Comparison of ENCODE assay signal across 13 mouse cellular contexts in the genomic region with DNA sequence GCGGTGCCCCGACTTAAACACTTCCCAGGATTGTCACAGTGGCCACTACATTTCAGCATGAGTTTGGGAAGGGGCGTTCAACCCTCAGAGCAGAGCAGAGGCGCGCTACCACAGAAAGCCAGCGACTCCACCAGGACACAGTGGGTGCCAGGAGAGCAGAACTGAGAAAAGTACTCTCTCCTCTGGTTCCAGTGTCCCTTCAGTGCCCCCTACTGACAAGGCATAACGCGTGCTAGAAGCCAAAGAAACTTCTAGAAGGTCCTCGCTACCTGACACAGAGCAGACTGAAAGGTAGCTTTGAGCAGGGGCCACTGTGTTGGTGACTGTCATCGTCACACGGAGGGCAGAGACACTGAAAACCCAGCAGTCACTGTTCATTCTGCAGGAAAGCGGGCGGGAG. TPM values are rescaled to one million over a fixed set of nuclear protein-coding genes. Genes with fewer than 3 reads are reported as not detected.
DNase-seq lines count a peak whose midpoint lies in the region; ATAC-seq and TF ChIP-seq lines count a peak whose summit lies in the region.
"Had no signal": no experiment of that assay in that cellular context is flagged by ENCODE, and none has a peak within 500 bp of the region (broad histone marks: within the 10 kb centered on the region; RNA-seq: fewer than 3 reads in every experiment).

No protein-coding gene starts in this region.

- no peak overlapping the region for H3K9ac ChIP-seq in heart, postnatal 0 days (replicated peaks; ENCODE audit: low read depth, low read length)
- no peak overlapping the region for H3K9ac ChIP-seq in heart, embryonic 12.5 days
- no peak overlapping the region for H3K9ac ChIP-seq in liver, embryonic 14.5 days (replicated peaks)
- no peak overlapping the region for H3K9ac ChIP-seq in liver, embryonic 11.5 days (ENCODE audit: low read depth, low read length)
- no peak overlapping the region for H3K9ac ChIP-seq in CH12.LX (ENCODE audit: insufficient read depth, low read depth)
- H3K9ac ChIP-seq: hindbrain, embryonic 12.5 days had no signal

- H3K79me2 ChIP-seq in CH12.LX (replicated peaks; ENCODE audit: control insufficient read depth, extremely low read depth, insufficient read depth, poor library complexity, severe bottlenecking), result no peaks in the 10 kb centered on the region

- H3K4me2 ChIP-seq in heart, postnatal 0 days (ENCODE audit: low read depth, low read length), result no peak overlapping the region
- H3K4me2 ChIP-seq in heart, embryonic 12.5 days, result no peak overlapping the region
- no peak overlapping the region for H3K4me2 ChIP-seq in liver, embryonic 14.5 days (ENCODE audit: low read depth)
- H3K4me2 ChIP-seq in liver, embryonic 11.5 days, result no peak overlapping the region
- H3K4me2 ChIP-seq in CH12.LX (ENCODE audit: insufficient read depth, low read depth, poor library complexity, severe bottlenecking), result no peak overlapping the region
- H3K4me2 ChIP-seq: hindbrain, embryonic 12.5 days had no signal

- H3K4me1 ChIP-seq in heart, postnatal 0 days (ENCODE audit: control insufficient read depth, insufficient read depth), result peaks cover 4% of the 10 kb centered on the region
- peaks cover 20% of the 10 kb centered on the region for H3K4me1 ChIP-seq in heart, embryonic 12.5 days (replicated peaks)
- H3K4me1 ChIP-seq in liver, embryonic 14.5 days (replicated peaks; ENCODE audit: control insufficient read depth in 2 of 2, insufficient read depth in 2 of 2, low read length in 1 of 2), result no peaks in the 10 kb centered on the region
- no peaks in the 10 kb centered on the region for H3K4me1 ChIP-seq in liver, embryonic 11.5 days (replicated peaks; ENCODE audit: control insufficient read depth, insufficient read depth, low read length)
- H3K4me1 ChIP-seq in CH12.LX (ENCODE audit: control insufficient read depth in 1 of 2, insufficient read depth in 2 of 2), result no peaks in the 10 kb centered on the region
- H3K4me1 ChIP-seq: hindbrain, embryonic 12.5 days had no signal

- WGBS in heart, postnatal 0 days, result 82% methylated on average over 13 of the region's 13 CpGs
- WGBS in heart, embryonic 12.5 days, result 82% methylated on average over 13 of the region's 13 CpGs
- WGBS in liver, embryonic 14.5 days (ENCODE audit: insufficient replicate concordance), result 67% methylated on average over 13 of the region's 13 CpGs
- WGBS in liver, embryonic 11.5 days, result 84% methylated on average over 13 of the region's 13 CpGs

- H3K36me3 ChIP-seq in heart, postnatal 0 days (replicated peaks; ENCODE audit: control insufficient read depth, insufficient read depth, low read length), result no peaks in the 10 kb centered on the region
- no peaks in the 10 kb centered on the region for H3K36me3 ChIP-seq in heart, embryonic 12.5 days
- H3K36me3 ChIP-seq in liver, embryonic 14.5 days (replicated peaks; ENCODE audit: control insufficient read depth, insufficient read depth, low read depth), result no peaks in the 10 kb centered on the region
- no peaks in the 10 kb centered on the region for H3K36me3 ChIP-seq in liver, embryonic 11.5 days (ENCODE audit: control insufficient read depth, insufficient read depth, low read length)
- no peaks in the 10 kb centered on the region for H3K36me3 ChIP-seq in CH12.LX (replicated peaks in 1 of 2; ENCODE audit: control insufficient read depth in 1 of 2, insufficient read depth in 1 of 2, low read length in 1 of 2)
- H3K36me3 ChIP-seq: hindbrain, embryonic 12.5 days had no signal

- TF ChIP-seq POLR2A in CH12.LX (IDR thresholded peaks at IDR 0.05; ENCODE audit: low read depth, low read length), result no peak

- H3K27me3 ChIP-seq in heart, postnatal 0 days (ENCODE audit: control insufficient read depth, insufficient read depth, low read length), result no peaks in the 10 kb centered on the region
- no peaks in the 10 kb centered on the region for H3K27me3 ChIP-seq in heart, embryonic 12.5 days (replicated peaks)
- no peaks in the 10 kb centered on the region for H3K27me3 ChIP-seq in liver, embryonic 14.5 days (ENCODE audit: control insufficient read depth, insufficient read depth, low read length)
- H3K27me3 ChIP-seq in liver, embryonic 11.5 days (replicated peaks; ENCODE audit: control insufficient read depth, insufficient read depth, low read length), result no peaks in the 10 kb centered on the region
- H3K27me3 ChIP-seq in CH12.LX (replicated peaks), result no peaks in the 10 kb centered on the region
- H3K27me3 ChIP-seq: hindbrain, embryonic 12.5 days had no signal

- no peak overlapping the region for H3K4me3 ChIP-seq in heart, postnatal 0 days (ENCODE audit: low read depth, low read length)
- H3K4me3 ChIP-seq in heart, embryonic 12.5 days, result no peak overlapping the region
- no peak overlapping the region for H3K4me3 ChIP-seq in liver, embryonic 14.5 days (ENCODE audit: insufficient read depth in 1 of 2, low read depth in 2 of 2, low read length in 2 of 2)
- H3K4me3 ChIP-seq in liver, embryonic 11.5 days (ENCODE audit: low read depth, low read length), result no peak overlapping the region
- no peak overlapping the region for H3K4me3 ChIP-seq in CH12.LX (replicated peaks in 1 of 3; ENCODE audit: low read depth in 2 of 3, low read length in 2 of 3, poor library complexity in 1 of 3)
- H3K4me3 ChIP-seq: hindbrain, embryonic 12.5 days had no signal

- H3K9me3 ChIP-seq in heart, postnatal 0 days (replicated peaks; ENCODE audit: control insufficient read depth, low read length), result 0 out of 2 replicates have a peak, but pooled peaks cover 4% of the 10 kb centered on the region
- H3K9me3 ChIP-seq in heart, embryonic 12.5 days (replicated peaks), result peaks cover 9% of the 10 kb centered on the region
- no peaks in the 10 kb centered on the region for H3K9me3 ChIP-seq in liver, embryonic 14.5 days (ENCODE audit: control insufficient read depth, low read length)
- no peaks in the 10 kb centered on the region for H3K9me3 ChIP-seq in liver, embryonic 11.5 days (ENCODE audit: control insufficient read depth, low read length)
- H3K9me3 ChIP-seq in CH12.LX (replicated peaks; ENCODE audit: low read length), result peaks cover 1% of the 10 kb centered on the region

- peak; percentile 33; the same call in 1 of the 2 replicates for TF ChIP-seq CTCF in heart, postnatal 0 days (IDR thresholded peaks at IDR 0.05; ENCODE audit: low read depth)
- TF ChIP-seq CTCF in liver, embryonic 14.5 days (IDR thresholded peaks at IDR 0.05; ENCODE audit: low read depth), result peak; percentile 39
- peak in 1 of 2 experiments; percentile 62; a peak in 2 of 4 replicates for TF ChIP-seq CTCF in CH12.LX (conservative IDR thresholded peaks at IDR 0.05 in 1 of 2, IDR thresholded peaks at IDR 0.05 in 1 of 2; ENCODE audit: low read depth in 2 of 2, low read length in 2 of 2)

- dilution Hi-C loops in CH12.LX (cut with MboI; ENCODE audit: extremely low pct_ligation_motif_present, extremely low pct_unique_long_range_greater_than_20kb, low sequenced_read_pairs), result no loop called here

- no peak overlapping the region for H3K27ac ChIP-seq in heart, postnatal 0 days (ENCODE audit: low read depth)
- no peak overlapping the region for H3K27ac ChIP-seq in heart, embryonic 12.5 days (ENCODE audit: poor library complexity, severe bottlenecking)
- no peak overlapping the region for H3K27ac ChIP-seq in liver, embryonic 14.5 days
- H3K27ac ChIP-seq in liver, embryonic 11.5 days (ENCODE audit: low read depth, low read length), result no peak overlapping the region
- H3K27ac ChIP-seq in CH12.LX (ENCODE audit: insufficient read depth, low read depth), result no peak overlapping the region
- H3K27ac ChIP-seq: hindbrain, embryonic 12.5 days had no signal

- ATAC-seq in heart, postnatal 0 days (ENCODE audit: insufficient read depth, low read depth), result no peak
- ATAC-seq in heart, embryonic 12.5 days (ENCODE audit: insufficient number of reproducible peaks, low FRiP score), result no peak
- ATAC-seq in liver, embryonic 14.5 days (ENCODE audit: insufficient read depth), result no peak
- no peak for ATAC-seq in liver, embryonic 11.5 days (replicated peaks; ENCODE audit: low FRiP score)

- no peak for DNase-seq in heart, postnatal 0 days (ENCODE audit: low spot score)
- DNase-seq in liver, embryonic 14.5 days (ENCODE audit: low read depth in 3 of 3, low spot score in 3 of 3), result no peak
- no peak for DNase-seq in liver, embryonic 11.5 days (ENCODE audit: low spot score)
- no peak for DNase-seq in CH12.LX (ENCODE audit: extremely low read depth)
- DNase-seq in ZHBTc4 (ENCODE audit: low read depth, low spot score), result peak; percentile 54
- no peak for DNase-seq in kidney, adult 18-20 months
- no peak for DNase-seq in kidney, postnatal 14 days
- DNase-seq: gastrocnemius, postnatal 25 days; kidney, postnatal 10 days; right cerebral cortex, postnatal 25 days had no signal

- in situ Hi-C loops in CH12.LX (cut with MboI; ENCODE audit: low pct_ligation_motif_present, low pct_unique_long_range_greater_than_20kb, low sequenced_read_pairs), result no loop called here

- no peak for TF ChIP-seq EP300 in heart, postnatal 0 days (IDR thresholded peaks at IDR 0.05; ENCODE audit: low read depth)
- no peak for TF ChIP-seq EP300 in liver, embryonic 14.5 days (IDR thresholded peaks at IDR 0.05; ENCODE audit: low read depth)
- no peak for TF ChIP-seq EP300 in CH12.LX (IDR thresholded peaks at IDR 0.05; ENCODE audit: low read length)

- TF ChIP-seq RAD21 in CH12.LX (IDR thresholded peaks at IDR 0.05; ENCODE audit: low read depth, low read length), result peak; percentile 55

TF ChIP-seq in CH12.LX, 34 proteins besides CTCF, POLR2A, EP300 and RAD21:
- TF ChIP-seq ZNF384 (IDR thresholded peaks at IDR 0.05; ENCODE audit: low read depth, low read length) (no peak), SMC3 (IDR thresholded peaks at IDR 0.05; ENCODE audit: low read depth, low read length) (peak; percentile 46)

RNA-seq across cellular contexts. Expression of gene Gadl1, which starts 39.1 kb away (rescaled TPM):
- 0.19 and 2.6 TPM in 2 replicates for total RNA-seq in heart, postnatal 0 days (2014; rRNA removed; ENCODE audit: low replicate concordance)
- polyA plus RNA-seq in heart, postnatal 0 days (2015; fragmentation: Nextera tagmentation; extraction: Ambion mirVana), result 0.74 and 1.1 TPM in 2 replicates
- 0.45 and 0.46 TPM in 2 replicates for polyA plus RNA-seq in heart, embryonic 12.5 days (2016; fragmentation: Nextera tagmentation; extraction: Ambion mirVana)
- not detected in 2 replicates for polyA plus RNA-seq in liver, embryonic 14.5 days (2012; rRNA removed)
- polyA plus RNA-seq in liver, embryonic 14.5 days (2014; fragmentation: Nextera tagmentation; extraction: Ambion mirVana), result 0.23 and 0.38 TPM in 2 replicates
- polyA plus RNA-seq in liver, embryonic 11.5 days (2014; fragmentation: Nextera tagmentation; extraction: Ambion mirVana), result 0.37 and 0.39 TPM in 2 replicates
- 0.08 and 0.13 TPM in 2 replicates for total RNA-seq in CH12.LX (2012; rRNA removed)
- not detected in 2 replicates for total RNA-seq in CH12.LX (2014; rRNA removed)
- polyA plus RNA-seq in CH12.LX (2012; ENCODE audit: insufficient read length, low read depth), result not detected in 2 replicates
- total RNA-seq: megakaryocyte-erythroid progenitor cell, adult 5-6 weeks had no signal
